ENCODE assay signal across 9 mouse cellular contexts in genomic region chr7:45369836-45370474, GRCm38 (mm10). TPM values are rescaled to one million over a fixed set of nuclear protein-coding genes. Genes with fewer than 3 reads are reported as not detected.
A peak's percentile ranks its signal among the peaks of the same experiment; 100 is the strongest.
DNase-seq lines count a peak whose midpoint lies in the region; ATAC-seq and TF ChIP-seq lines count a peak whose summit lies in the region.
"Had no signal": no experiment of that assay in that cellular context is flagged by ENCODE, and none has a peak within 500 bp of the region (broad histone marks: within the 10 kb centered on the region; RNA-seq: fewer than 3 reads in every experiment).

No protein-coding gene starts in this region.

- H3K4me1 ChIP-seq in heart, embryonic 15.5 days (replicated peaks): peaks cover 36% of the 10 kb centered on the region
- H3K4me1 ChIP-seq in liver, postnatal 0 days (ENCODE audit: insufficient read depth): peaks cover 30% of the 10 kb centered on the region

- peak overlapping the region; percentile 20 for H3K9ac ChIP-seq in heart, embryonic 15.5 days
- 0 out of 2 replicates have a peak overlapping the region, but pooled peaks have one; percentile 31 for H3K9ac ChIP-seq in liver, postnatal 0 days (replicated peaks)

- no peak for TF ChIP-seq CTCF in liver, postnatal 0 days (IDR thresholded peaks at IDR 0.05; ENCODE audit: low read depth)

- H3K9me3 ChIP-seq in heart, embryonic 15.5 days (replicated peaks): no peaks in the 10 kb centered on the region
- H3K9me3 ChIP-seq in liver, postnatal 0 days (ENCODE audit: low read length): no peaks in the 10 kb centered on the region

- H3K4me2 ChIP-seq in heart, embryonic 15.5 days: peak overlapping the region; percentile 93
- peak overlapping the region; percentile 87 for H3K4me2 ChIP-seq in liver, postnatal 0 days (ENCODE audit: low read depth, low read length)

- 7% methylated on average over 49 of the region's 52 CpGs for whole genome bisulfite sequencing in heart, embryonic 15.5 days
- 11% methylated on average over 40 of the region's 52 CpGs for WGBS in liver, postnatal 0 days (ENCODE audit: insufficient replicate concordance)

- peak; percentile 47 for DNase-seq in layer of hippocampus, adult 9-11 months
- no peak for DNase-seq in layer of hippocampus, postnatal 14 days (ENCODE audit: low spot score in 2 of 2)
- peak; percentile 59 for DNase-seq in cerebellum, adult 9-10 months
- peak; percentile 37 for DNase-seq in liver, postnatal 0 days
- DNase-seq in B cell, adult 2 months: no peak
- DNase-seq in left cerebral cortex, postnatal 36 days (ENCODE audit: low spot score in 2 of 2): no peak
- no peak for DNase-seq in layer of hippocampus, adult 8-10 months (ENCODE audit: low spot score in 2 of 2)

- no peak; the same call in 1 of the 2 replicates for ATAC-seq in heart, embryonic 15.5 days (replicated peaks; ENCODE audit: insufficient number of reproducible peaks, insufficient read depth, low FRiP score, low read depth)
- ATAC-seq in liver, postnatal 0 days: no peak

- intact Hi-C loops in left cerebral cortex, postnatal 36 days (cut with DNase I): no loop called here

- no peak for TF ChIP-seq EP300 in liver, postnatal 0 days (IDR thresholded peaks at IDR 0.05; ENCODE audit: low read depth)

- H3K4me3 ChIP-seq in heart, embryonic 15.5 days: peak overlapping the region; percentile 55
- H3K4me3 ChIP-seq in liver, postnatal 0 days (ENCODE audit: low read depth, low read length): peak overlapping the region; percentile 50

- peaks cover 39% of the 10 kb centered on the region for H3K27me3 ChIP-seq in heart, embryonic 15.5 days
- peaks cover 44% of the 10 kb centered on the region for H3K27me3 ChIP-seq in liver, postnatal 0 days (ENCODE audit: insufficient read depth, low read length)

- H3K27ac ChIP-seq in heart, embryonic 15.5 days: no peak overlapping the region
- H3K27ac ChIP-seq in liver, postnatal 0 days (ENCODE audit: low read depth): no peak overlapping the region

- H3K36me3 ChIP-seq in heart, embryonic 15.5 days: peaks cover 18% of the 10 kb centered on the region; the same call in 1 of the 2 replicates
- peaks cover 9% of the 10 kb centered on the region for H3K36me3 ChIP-seq in liver, postnatal 0 days (replicated peaks; ENCODE audit: insufficient read depth, low read length)

RNA-seq across cellular contexts. Expression of gene Lin7b, which starts 0.4 kb away (rescaled TPM):
- 100 to 1,000 TPM; 148 to 157 TPM for total RNA-seq in layer of hippocampus, postnatal 14 days (2021)
- polyA plus RNA-seq in heart, embryonic 15.5 days (2015; fragmentation: Nextera tagmentation; extraction: Ambion mirVana): 1.2 and 1.3 TPM in 2 replicates
- not detected in 2 replicates for polyA plus RNA-seq in liver, postnatal 0 days (2015; fragmentation: Nextera tagmentation; extraction: Ambion mirVana)
- total RNA-seq in left cerebral cortex, postnatal 36 days (2021): 100 to 1,000 TPM; 164 to 189 TPM
- total RNA-seq in layer of hippocampus, adult 8-10 months (2022): 100 to 1,000 TPM; 131 to 156 (median 140) TPM

RNA-seq across cellular contexts. Expression of gene Ppfia3, which starts 3.1 kb away (rescaled TPM):
- total RNA-seq in layer of hippocampus, postnatal 14 days (2021): 100 to 1,000 TPM; 133 TPM
- 1.6 and 2.1 TPM in 2 replicates for polyA plus RNA-seq in heart, embryonic 15.5 days (2015; fragmentation: Nextera tagmentation; extraction: Ambion mirVana)
- not detected in 2 replicates for polyA plus RNA-seq in liver, postnatal 0 days (2015; fragmentation: Nextera tagmentation; extraction: Ambion mirVana)
- total RNA-seq in left cerebral cortex, postnatal 36 days (2021): 100 to 1,000 TPM; 154 to 168 TPM
- 100 to 1,000 TPM; 123 to 143 (median 133) TPM for total RNA-seq in layer of hippocampus, adult 8-10 months (2022)

RNA-seq across cellular contexts. Expression of gene Snrnp70, which starts 25.6 kb away (rescaled TPM):
- 100 to 1,000 TPM; 386 to 456 TPM for total RNA-seq in layer of hippocampus, postnatal 14 days (2021)
- polyA plus RNA-seq in heart, embryonic 15.5 days (2015; fragmentation: Nextera tagmentation; extraction: Ambion mirVana): 123 and 146 TPM in 2 replicates
- 53.7 and 57.2 TPM in 2 replicates for polyA plus RNA-seq in liver, postnatal 0 days (2015; fragmentation: Nextera tagmentation; extraction: Ambion mirVana)
- 100 to 1,000 TPM; 273 to 486 TPM for total RNA-seq in left cerebral cortex, postnatal 36 days (2021)
- total RNA-seq in layer of hippocampus, adult 8-10 months (2022): 100 to 1,000 TPM; 387 to 503 (median 439) TPM

RNA-seq across cellular contexts. Expression of gene Hrc, which starts 34.9 kb away (rescaled TPM):
- total RNA-seq in layer of hippocampus, postnatal 14 days (2021): under 1 TPM; 0.50 to 0.69 TPM
- 25.2 and 26.4 TPM in 2 replicates for polyA plus RNA-seq in heart, embryonic 15.5 days (2015; fragmentation: Nextera tagmentation; extraction: Ambion mirVana)
- 0.05 and 0.31 TPM in 2 replicates for polyA plus RNA-seq in liver, postnatal 0 days (2015; fragmentation: Nextera tagmentation; extraction: Ambion mirVana)
- under 1 TPM; 0.27 to 0.52 TPM for total RNA-seq in left cerebral cortex, postnatal 36 days (2021)
- total RNA-seq in layer of hippocampus, adult 8-10 months (2022): under 1 TPM in 2 of 4 experiments, not detected in 2; 0.21 to 0.39 TPM

RNA-seq across cellular contexts. Expression of gene Kcna7, which starts 35.5 kb away (rescaled TPM):
- total RNA-seq in layer of hippocampus, postnatal 14 days (2021): not detected
- polyA plus RNA-seq in heart, embryonic 15.5 days (2015; fragmentation: Nextera tagmentation; extraction: Ambion mirVana): 0.33 and 0.58 TPM in 2 replicates
- polyA plus RNA-seq in liver, postnatal 0 days (2015; fragmentation: Nextera tagmentation; extraction: Ambion mirVana): 0.05 TPM in 1 of 2 replicates, not detected in the other
- total RNA-seq in left cerebral cortex, postnatal 36 days (2021): not detected
- under 1 TPM in 1 of 4 experiments, not detected in 3; 0.14 TPM for total RNA-seq in layer of hippocampus, adult 8-10 months (2022)
- total RNA-seq: adrenal gland, adult 18-20 months had no signal

Comparison
In these comparisons a context has a peak if more than half of its experiments do, and no peak if none do; other contexts are left out.
1. DNase-seq: peak in layer of hippocampus, adult 9-11 months (single experiment), cerebellum, adult 9-10 months (single experiment) and liver, postnatal 0 days (single experiment); none in layer of hippocampus, postnatal 14 days (0 of 2), B cell, adult 2 months (0 of 2), left cerebral cortex, postnatal 36 days (0 of 2) and layer of hippocampus, adult 8-10 months (0 of 2).